Mouse (Mus musculus) C2C12 (cell line): ENCODE measurements at regions not wholly inside any gene's neighbourhood (a gene's known extent, or its start where the extent isn't known, plus 50 kb on each side); places are given as distances from the start of the nearest gene placed in this dataset.

Experiments
- CTCF ChIP-seq: IDR thresholded peaks from one replicate; pipeline ENCODE4 v1.5.1; 2011; ENCODE audit not compliant: control insufficient read depth, insufficient read depth, insufficient read length
- MYOD1 ChIP-seq: IDR thresholded peaks from one replicate; pipeline ENCODE4 v1.6.1; 2011; ENCODE audit warnings: low read depth; ENCODE audit not compliant: control insufficient read depth, insufficient read length

GRCm38 (mm10) chr15:62246561-62247079, 1323.8 kb upstream of the A1bg start:
- TF ChIP-seq CTCF (no peak), MYOD1 (no peak)
